Mouse (Mus musculus) embryonic fibroblast, embryonic 13.5 days (primary cell): ENCODE measurements around the gene Gja1.

Experiments
- CTCF ChIP-seq: IDR thresholded peaks from 2 replicates; pipeline ENCODE4 v1.5.1; 2011; ENCODE audit warnings: mild to moderate bottlenecking, control low read depth, low read length, moderate library complexity, borderline replicate concordance; ENCODE audit not compliant: insufficient read depth
- POLR2A ChIP-seq: IDR thresholded peaks from 2 replicates; pipeline ENCODE4 v1.6.1; 2011; ENCODE audit warnings: low read depth, mild to moderate bottlenecking, control low read depth, low read length, moderate library complexity

DNA sequence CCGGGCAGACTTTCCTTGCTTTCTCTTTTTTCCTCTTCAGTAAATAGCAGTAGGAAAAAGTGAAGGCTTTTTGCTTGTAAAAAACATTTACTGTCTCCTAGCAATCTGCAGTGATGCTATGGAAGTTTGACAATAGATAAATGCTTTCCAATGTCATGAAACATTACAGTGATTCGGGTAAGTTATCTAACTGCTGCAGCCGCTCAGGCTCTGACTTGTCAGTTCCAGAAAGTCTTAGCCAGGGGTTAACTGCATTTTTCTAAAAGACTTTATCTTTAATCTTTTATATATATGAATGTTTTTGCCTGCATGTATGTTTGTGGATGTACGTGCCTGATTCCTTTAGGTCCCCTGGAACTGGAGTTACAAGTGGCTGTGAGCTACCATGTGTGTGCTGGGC lies 45.4 kb downstream of the Gja1 start:
- no peak for TF ChIP-seq POLR2A
- no peak for TF ChIP-seq CTCF
